28 mouse cellular contexts compared by ENCODE assay signal in genomic region chr4:57682944-57683343, GRCm38 (mm10). TPM values are rescaled to one million over a fixed set of nuclear protein-coding genes. Genes with fewer than 3 reads are reported as not detected.
DNase-seq lines count a peak whose midpoint lies in the region; ATAC-seq lines count a peak whose summit lies in the region.
"Had no signal": no experiment of that assay in that cellular context is flagged by ENCODE, and none has a peak within 500 bp of the region (broad histone marks: within the 10 kb centered on the region; RNA-seq: fewer than 3 reads in every experiment).

No protein-coding gene starts in this region.

- DNase-seq in frontal cortex, postnatal 25 days (ENCODE audit: low spot score in 2 of 2), result no peak
- DNase-seq in heart, embryonic 10.5 days (ENCODE audit: low spot score), result no peak
- no peak for DNase-seq in heart, postnatal 10 days
- DNase-seq in layer of hippocampus, adult 11-12 months (ENCODE audit: low spot score), result peak; percentile 30
- no peak for DNase-seq in layer of hippocampus, postnatal 25 days (ENCODE audit: extremely low spot score in 1 of 2, low spot score in 1 of 2)
- peak; percentile 56 for DNase-seq in right cerebral cortex, adult 18-20 months
- DNase-seq in right cerebral cortex, postnatal 25 days, result no peak
- DNase-seq: adrenal gland, adult 2 months; adrenal gland, postnatal 36 days; cerebellum, adult 11 months; cerebellum, adult 9-10 months; cerebellum, postnatal 36 days; gastrocnemius, postnatal 10 days; kidney, adult 9 months; kidney, postnatal 10 days; left cerebral cortex, postnatal 4 days; liver, postnatal 0 days; lung, postnatal 36 days; thymus, postnatal 4 days had no signal

- H3K27me3 ChIP-seq in heart, embryonic 10.5 days (ENCODE audit: insufficient read depth, poor library complexity, severe bottlenecking), result no peaks in the 10 kb centered on the region
- H3K27me3 ChIP-seq: CH12.LX; forebrain, embryonic 13.5 days; liver, embryonic 12.5 days had no signal

- 0 out of 2 replicates have a peak overlapping the region, but pooled peaks have one; percentile 22 for H3K27ac ChIP-seq in heart, embryonic 10.5 days
- H3K27ac ChIP-seq: forebrain, embryonic 13.5 days; hindbrain, embryonic 14.5 days; liver, embryonic 12.5 days had no signal

- WGBS in heart, embryonic 10.5 days, result 78% methylated on average over 11 of the region's 11 CpGs

- H3K9me3 ChIP-seq in heart, embryonic 10.5 days, result no peaks in the 10 kb centered on the region
- H3K9me3 ChIP-seq: forebrain, embryonic 13.5 days; liver, embryonic 12.5 days had no signal

- H3K4me1 ChIP-seq in heart, embryonic 10.5 days, result peaks cover 52% of the 10 kb centered on the region
- H3K4me1 ChIP-seq: forebrain, embryonic 13.5 days; liver, embryonic 12.5 days had no signal

- H3K4me3 ChIP-seq in heart, embryonic 10.5 days, result no peak overlapping the region
- H3K4me3 ChIP-seq: forebrain, embryonic 13.5 days; liver, embryonic 12.5 days had no signal

- 0 out of 2 replicates have a peak, but pooled peaks cover 15% of the 10 kb centered on the region for H3K36me3 ChIP-seq in heart, embryonic 10.5 days
- H3K36me3 ChIP-seq: liver, embryonic 12.5 days had no signal

- ATAC-seq in frontal cortex, adult (ENCODE audit: low TSS enrichment), result peak; percentile 53
- ATAC-seq: activated CD4-positive, CD25-positive, alpha-beta regulatory T cell, adult 4 months; forebrain, embryonic 13.5 days; intestine, postnatal 0 days; liver, embryonic 12.5 days; liver, postnatal 0 days; midbrain, embryonic 16.5 days had no signal

- intact Hi-C loops in heart, postnatal 10 days (cut with DNase I), result no loop called here

RNA-seq across cellular contexts. Expression of gene Akap2, which starts 34.5 kb away (rescaled TPM):
- polyA plus RNA-seq in heart, embryonic 10.5 days (2016; fragmentation: Nextera tagmentation; extraction: Ambion mirVana), result 30.1 and 39.6 TPM in 2 replicates
- total RNA-seq in heart, postnatal 10 days (2021), result 100 to 1,000 TPM; 127 to 141 TPM
- 10 to 100 TPM; 42.3 to 42.5 TPM for total RNA-seq in layer of hippocampus, postnatal 25 days (2021)
- total RNA-seq: granulocyte monocyte progenitor cell, adult 5-6 weeks had no signal

Comparison
In these comparisons a context has a peak if more than half of its experiments do, and no peak if none do; other contexts are left out.
1. DNase-seq: peak in layer of hippocampus, adult 11-12 months (single experiment) and right cerebral cortex, adult 18-20 months (single experiment); none in frontal cortex, postnatal 25 days (0 of 2), heart, embryonic 10.5 days (single experiment), heart, postnatal 10 days (0 of 2), layer of hippocampus, postnatal 25 days (0 of 2) and right cerebral cortex, postnatal 25 days (single experiment).